Mouse (Mus musculus) monocyte, adult 2 months (primary cell): ENCODE measurements around the gene Gm12185.
"Not testable (repeated sequence)": the region's sequence is repeated elsewhere in the genome, so short reads cannot be mapped to it uniquely, and the experiment has no call there.

Experiments used
- DNase-seq, 2 experiments: peaks; one replicate each; pipeline ENCODE4 v3.0.0; 2022; ENCODE audit warnings: low spot score in 2 of 2, low read depth in 1 of 2

Gm12185 gene

DNA sequence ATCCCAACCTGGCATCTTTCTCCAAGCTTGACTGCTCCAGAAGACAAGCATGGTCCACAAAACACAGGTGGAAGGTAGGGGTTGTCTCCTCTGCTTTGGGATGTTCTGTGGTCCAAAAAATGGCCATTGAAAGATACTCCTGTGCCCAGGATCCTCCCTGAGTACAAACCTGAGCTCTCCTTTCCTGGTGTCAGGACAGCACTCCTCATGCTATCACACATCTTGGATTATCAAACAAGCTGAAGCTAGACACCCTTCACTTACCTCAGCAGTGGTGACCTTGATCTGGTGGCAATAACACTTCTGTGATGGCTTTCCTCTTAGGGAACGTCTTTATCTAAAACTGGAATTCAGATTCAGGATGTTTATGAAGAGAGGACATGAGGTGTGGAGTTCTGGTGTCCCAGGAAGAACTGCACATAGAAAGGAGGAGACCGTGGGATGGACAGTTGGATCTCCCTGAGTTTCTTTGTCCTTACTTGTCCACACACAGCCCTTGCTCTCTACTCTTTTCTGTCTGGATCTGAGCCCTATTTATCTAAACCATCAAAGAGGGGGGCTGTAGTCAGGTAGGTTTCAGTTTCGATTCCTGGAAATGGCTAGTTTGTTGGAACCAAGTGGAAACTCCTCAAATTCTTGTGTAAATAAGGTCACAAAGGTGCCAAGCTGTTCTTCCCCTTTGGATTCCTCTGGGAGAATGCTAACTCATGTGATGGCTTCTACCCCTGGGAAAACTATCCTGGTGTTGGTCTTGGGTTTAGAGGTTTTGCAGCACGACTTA lies at the start of gene Gm12185:
TSS of gene Gm12185 (minus strand) at position 487 of the 781 bp plus-strand sequence.
- not testable (repeated sequence) for DNase-seq

DNA sequence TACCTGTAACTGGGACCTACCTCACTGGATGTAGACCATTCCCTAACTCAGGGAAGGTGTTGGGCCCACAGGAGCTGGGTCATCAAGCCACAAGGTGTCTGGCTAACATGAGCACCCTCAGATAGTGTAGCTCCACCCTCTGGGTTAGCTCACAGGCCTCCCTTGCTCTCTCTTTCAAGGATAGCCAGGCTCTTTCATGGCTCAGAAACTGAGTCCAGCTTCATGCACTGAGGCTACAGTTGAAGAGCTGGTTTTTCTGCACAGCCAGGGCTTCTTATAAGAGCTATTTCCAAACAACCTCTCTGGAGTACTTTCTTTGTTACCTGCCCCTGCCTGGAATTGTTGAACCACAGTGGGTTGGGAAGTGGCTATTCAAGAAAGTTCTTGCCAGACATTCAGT lies 20.0 kb upstream of the Gm12185 start:
- DNase-seq = not testable (repeated sequence)

DNA sequence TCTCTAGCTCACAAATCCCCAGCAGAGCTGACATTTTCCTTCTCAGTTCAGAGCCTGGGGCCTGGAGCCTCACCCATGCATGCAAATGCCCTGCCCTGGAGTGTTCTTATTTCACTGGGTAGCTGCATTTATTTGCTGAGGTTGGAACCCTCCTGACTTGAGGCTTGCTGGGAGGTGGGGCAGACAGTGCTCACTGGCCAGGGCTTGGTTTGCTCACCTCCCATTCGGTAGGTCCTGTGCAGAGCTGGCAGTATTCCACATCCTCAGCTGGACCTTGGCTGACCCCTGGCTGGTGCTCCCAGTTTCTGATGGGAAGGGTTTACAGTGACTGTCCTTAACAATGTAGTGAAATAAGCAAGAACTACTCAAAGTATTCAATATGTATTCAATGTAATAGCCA lies 14.8 kb upstream of the Gm12185 start:
- not testable (repeated sequence) for DNase-seq

DNA sequence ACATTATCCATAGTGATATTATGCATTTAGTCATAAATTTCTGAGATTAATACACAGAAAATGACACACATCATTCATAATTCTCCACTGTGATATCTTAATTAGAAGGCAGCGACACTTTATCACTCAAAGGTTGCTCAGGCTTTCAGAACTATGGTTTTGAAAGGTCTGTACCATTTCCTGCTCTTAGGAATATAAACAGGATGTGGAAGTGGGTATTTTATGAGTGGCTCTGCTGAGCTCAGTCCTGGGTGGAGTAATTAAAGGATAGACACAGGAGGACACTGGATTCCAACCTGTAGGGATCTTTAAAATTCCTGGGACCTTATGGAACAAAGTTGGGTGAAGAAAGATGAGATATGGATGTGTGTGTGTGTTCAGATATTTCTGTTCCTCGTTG lies 14.3 kb upstream of the Gm12185 start:
- not testable (repeated sequence) for DNase-seq

DNA sequence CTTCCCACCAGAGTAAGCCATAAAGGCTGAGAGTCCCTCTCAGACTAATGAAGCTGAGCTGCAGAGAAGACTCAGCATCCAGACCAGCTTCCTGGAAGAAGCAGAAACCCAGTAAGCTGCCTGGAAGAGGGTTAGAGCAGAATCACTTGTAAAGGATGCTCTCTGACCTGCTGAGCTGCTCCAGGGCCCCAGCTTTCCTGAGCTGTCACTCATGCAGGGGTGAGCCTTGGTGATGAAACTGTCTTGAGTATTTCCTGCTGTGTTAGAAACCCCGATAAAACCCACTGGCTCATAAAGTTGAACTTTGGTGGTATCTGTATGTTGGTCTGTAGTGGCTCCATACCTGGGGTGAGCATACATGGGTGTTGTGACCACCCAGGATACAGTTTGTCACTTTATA lies 8.4 kb upstream of the Gm12185 start:
- not testable (repeated sequence) for DNase-seq

DNA sequence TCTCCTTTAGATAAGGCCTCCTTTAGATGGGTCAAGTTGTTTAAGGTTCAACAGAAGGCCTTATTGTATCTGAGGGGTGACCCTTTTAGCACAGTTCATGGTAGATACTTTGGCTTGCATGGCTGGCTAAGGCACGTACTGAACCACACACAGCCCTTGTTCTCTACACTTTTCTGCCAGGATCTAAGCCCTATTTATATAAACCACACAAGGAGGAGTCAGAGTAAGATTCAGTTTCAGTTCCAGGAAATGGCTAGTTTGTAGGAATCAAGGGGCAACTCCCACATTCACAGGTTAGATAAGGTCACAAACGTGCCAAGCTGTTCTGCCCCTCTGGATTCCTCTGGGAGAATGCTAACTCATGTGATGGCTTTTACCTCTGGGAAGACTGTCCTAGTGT lies 2.0 kb upstream of the Gm12185 start, which contains the start of gene Tgtp1:
TSS of gene Tgtp1 (minus strand) at position 155 of the 400 bp plus-strand sequence.
- DNase-seq = not testable (repeated sequence)

DNA sequence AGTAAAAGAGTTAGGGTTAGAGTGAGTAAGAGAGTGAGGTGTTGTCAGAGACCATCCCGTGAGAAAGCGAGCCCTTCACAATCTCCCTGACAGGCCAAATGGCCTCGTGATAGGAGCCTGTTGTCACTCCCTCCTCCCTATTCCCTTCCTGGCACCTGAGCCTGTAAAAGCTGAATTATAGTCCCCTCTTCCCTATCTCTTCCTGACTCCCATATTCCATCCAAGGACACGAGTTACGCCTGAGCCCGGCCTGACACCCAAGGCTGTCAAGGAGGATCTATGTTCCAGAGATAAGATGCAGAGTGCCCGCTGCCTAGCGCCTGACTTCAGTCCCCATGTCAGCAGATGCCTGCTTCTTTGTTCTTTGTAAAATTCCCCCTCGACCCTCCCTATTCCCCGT lies 1.3 kb upstream of the Gm12185 start:
- DNase-seq = not testable (repeated sequence)

DNA sequence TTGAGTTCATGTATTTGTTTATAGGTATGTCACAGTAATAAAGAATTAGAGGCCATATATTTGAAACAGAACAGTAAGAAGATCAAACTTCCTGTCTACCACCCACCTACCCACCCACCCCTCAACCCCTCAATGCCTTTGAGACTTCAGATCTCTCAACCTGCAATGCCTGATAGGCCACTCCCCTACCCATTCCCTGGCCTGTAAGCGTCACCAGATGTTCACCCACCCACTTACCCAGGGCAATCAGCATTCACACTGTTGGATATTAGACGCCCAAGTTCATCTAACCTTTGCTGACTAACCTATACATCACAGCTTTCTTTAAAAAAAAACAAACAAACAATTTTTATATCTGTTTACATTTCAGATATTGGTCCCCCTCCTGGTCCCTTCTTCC lies 2.0 kb downstream of the Gm12185 start:
- DNase-seq = not testable (repeated sequence)

DNA sequence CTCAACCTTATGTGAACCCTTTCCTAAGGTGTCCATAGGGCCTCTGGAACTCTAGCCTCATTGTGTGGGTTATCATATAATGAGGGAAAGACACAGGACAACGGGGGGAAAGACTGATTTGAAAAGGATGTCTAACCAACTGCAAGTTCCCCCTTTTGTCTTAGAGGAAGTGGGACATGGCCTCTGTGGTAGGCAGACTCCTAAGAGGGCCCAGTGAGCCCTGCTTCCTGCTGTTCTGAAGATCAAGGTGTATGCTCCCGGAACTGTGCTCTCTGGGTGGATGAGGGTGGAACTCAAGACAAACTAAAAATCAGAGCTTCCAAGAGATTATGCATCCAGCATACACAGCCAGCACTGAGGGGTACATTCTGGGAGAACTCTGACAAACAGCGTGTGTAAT lies 3.8 kb downstream of the Gm12185 start:
- DNase-seq = not testable (repeated sequence)

DNA sequence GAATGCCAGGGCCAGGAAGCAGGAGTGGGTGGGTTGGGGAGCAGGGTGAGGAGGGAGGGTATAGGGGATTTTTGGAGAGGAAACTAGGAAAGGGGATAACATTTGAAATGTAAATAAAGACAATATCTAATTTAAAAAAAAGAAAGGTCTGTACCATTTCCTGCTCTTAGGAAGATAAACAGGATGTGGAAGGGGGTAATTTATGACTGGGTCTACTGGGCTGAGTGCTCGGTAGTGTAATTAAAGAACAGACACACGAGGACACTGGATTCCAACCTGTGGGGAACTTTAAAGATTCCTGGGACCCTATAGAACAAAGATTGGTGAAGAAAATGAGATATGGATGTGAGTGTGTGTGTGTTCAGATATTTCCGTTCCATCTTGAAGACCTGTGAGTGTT lies 9.2 kb downstream of the Gm12185 start:
- not testable (repeated sequence) for DNase-seq

DNA sequence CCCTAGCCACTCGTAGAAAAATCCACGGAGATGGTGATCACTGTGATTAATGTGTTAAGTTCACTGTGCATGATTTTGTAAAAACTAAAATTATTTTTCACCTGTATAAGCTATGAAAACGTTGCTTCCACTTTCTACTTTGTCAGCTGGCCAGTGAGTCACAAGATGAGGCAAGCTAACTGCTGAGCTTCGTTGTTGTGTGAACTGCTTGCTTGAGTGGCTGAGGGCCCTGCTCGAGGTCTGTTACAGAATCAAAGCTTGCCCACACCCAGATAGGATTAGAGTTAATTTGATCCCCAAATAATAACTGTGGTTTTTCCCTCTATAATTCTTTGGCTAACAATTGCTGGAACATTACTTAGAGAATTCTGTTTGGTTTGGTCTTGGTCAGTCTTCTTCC lies 12.0 kb downstream of the Gm12185 start:
- not testable (repeated sequence) for DNase-seq

DNA sequence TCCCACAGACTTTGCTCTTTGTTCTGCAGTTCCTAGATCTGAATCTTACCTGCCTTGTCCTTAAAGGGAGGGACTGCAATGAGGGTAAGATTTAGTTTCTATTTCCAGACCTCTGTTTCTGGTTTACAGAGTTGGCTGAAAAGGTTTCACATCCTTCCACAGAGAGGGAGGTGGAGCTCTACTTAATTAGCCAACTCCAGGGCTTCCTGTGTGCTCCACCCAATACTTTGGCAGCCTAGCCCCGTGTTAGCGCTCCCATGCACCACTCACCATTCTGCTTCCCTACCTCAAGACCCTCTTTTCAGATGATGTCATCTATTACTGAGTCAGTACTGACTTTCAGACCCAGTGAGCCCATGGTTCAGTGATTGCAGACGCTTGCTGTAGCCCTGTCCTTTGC lies 12.8 kb downstream of the Gm12185 start, which contains the start of gene 9930111J21Rik1:
TSS of gene 9930111J21Rik1 (minus strand) at position 148 of the 400 bp plus-strand sequence.
- DNase-seq = not testable (repeated sequence)

DNA sequence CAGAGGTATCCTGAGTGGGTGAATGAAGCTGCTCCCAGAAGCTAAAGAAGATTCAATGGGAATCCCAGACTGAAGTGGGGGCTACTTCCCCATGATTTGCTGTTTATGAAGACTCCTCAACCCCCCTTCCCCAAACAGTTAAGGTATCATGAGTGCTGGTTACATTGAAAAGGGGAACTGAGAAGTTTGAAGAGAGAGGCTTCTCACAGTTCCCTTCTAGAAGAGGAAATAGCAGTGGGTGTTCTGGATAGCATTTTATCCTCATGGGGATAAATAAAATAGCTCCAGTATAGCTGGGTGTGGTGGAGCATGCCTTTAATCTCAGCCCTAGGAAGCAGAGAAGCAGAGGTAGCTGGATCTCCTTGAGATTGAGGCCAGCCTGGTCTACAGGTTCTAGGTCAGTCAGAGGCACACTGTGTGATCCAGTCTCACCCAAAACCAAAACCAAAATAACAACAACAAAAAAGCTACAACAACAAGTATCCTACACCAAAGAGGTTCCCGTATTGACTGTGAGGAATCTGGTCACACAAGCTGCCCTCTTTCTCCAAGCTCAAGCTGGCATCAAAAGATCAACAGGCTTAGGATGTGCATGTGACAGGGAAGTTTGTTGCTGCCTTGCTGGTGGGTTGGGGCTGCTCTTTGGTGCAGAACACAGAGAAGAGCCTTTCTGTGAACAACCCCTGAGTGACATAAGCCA lies 13.6 kb downstream of the Gm12185 start, which contains the start of gene Olfr56:
TSS of gene Olfr56 (plus strand) at position 650 of the 700 bp plus-strand sequence.
- DNase-seq = not testable (repeated sequence)

DNA sequence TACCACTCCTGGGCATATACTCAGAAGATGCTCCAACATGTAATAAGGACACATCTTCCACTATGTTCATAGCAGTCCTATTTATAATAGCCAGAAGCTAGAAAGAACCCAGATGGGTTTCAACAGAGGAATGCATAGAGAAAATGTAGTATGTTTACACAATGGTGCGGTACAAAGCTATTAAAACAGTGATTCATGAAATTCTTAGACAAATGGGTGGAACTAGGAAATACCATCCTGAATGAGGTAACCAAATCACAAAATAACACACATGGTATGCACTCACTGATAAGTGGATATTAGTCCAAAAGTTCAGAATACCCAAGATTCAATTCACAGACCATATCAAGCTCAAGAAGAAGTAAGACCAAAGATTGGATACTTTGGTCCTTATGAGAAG lies 17.3 kb downstream of the Gm12185 start:
- not testable (repeated sequence) for DNase-seq

DNA sequence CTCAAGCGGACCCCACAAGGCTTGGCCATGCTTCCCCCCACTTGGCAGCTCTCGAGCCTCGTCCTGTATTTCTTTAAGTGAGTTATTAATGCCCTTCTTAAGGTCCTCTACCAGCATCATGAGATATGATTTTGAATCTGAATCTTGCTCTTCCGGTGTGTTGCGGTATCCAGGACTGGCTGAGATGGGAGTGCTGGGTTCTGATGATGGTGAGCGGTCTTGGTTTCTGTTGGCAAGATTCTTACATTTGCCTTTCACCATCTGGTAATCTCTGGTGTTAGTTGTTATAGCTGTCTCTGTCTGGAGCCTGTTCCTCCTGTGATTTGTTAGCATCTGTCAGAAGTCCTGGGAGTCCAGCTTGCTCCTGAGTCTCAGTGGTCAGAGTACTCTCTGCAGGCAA lies 45.9 kb downstream of the Gm12185 start, which contains the start of gene Psme2b:
TSS of gene Psme2b (minus strand) at position 101 of the 400 bp plus-strand sequence.
- DNase-seq = not testable (repeated sequence)

DNA sequence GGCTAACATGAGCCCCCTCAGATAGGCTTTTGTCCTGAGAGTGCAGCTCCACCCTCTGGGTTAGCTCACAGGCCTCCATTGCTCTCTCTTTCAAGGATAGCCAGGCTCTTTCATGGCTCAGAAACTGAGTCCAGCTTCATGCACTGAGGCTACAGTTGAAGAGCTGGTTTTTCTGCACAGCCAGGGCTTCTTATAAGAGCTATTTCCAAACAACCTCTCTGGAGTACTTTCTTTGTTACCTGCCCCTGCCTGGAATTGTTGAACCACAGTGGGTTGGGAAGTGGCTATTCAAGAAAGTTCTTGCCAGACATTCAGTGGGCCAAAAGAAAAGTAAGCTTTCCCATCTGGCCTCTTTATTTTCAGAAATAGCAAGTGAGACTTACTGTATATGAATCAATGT lies 52.7 kb downstream of the Gm12185 start:
- DNase-seq = not testable (repeated sequence)

DNA sequence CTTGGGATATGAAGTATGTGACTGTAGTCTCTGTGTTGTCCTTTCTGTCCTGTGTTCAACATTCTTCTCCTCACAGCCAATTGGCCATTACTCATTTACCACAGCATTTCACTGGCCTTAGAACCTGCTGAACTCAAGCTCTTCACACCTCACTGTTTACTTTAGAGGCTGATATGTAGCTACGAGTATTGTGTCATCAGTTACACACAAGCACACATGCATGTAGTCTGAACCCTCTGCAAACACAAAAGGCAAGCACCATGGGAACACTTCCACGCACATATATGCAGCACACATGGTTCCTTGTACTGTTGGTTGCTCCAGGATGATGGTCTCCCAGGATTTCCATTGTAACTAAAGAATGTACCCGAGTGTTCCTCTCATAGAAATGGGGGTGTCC lies 56.7 kb downstream of the Gm12185 start:
- not testable (repeated sequence) for DNase-seq

DNA sequence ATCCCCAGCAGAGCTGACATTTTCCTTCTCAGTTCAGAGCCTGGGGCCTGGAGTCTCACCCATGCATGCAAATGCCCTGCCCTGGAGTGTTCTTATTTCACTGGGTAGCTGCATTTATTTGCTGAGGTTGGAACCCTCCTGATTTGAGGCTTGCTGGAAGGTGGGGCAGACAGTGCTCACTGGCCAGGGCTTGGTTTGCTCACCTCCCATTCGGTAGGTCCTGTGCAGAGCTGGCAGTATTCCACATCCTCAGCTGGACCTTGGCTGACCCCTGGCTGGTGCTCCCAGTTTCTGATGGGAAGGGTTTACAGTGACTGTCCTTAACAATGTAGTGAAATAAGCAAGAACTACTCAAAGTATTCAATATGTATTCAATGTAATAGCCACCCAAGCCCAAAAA lies 58.1 kb downstream of the Gm12185 start:
- DNase-seq = not testable (repeated sequence)

DNA sequence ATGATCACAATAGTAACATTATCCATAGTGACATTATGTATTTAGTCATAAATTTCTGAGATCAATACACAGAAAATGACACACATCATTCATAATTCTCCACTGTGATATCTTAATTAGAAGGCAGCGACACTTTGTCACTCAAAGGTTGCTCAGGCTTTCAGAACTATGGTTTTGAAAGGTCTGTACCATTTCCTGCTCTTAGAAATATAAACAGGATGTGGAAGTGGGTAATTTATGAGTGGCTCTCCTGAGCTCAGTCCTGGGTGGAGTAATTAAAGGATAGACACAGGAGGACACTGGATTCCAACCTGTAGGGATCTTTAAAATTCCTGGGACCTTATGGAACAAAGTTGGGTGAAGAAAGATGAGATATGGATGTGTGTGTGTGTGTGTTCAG lies 58.6 kb downstream of the Gm12185 start:
- DNase-seq = not testable (repeated sequence)

DNA sequence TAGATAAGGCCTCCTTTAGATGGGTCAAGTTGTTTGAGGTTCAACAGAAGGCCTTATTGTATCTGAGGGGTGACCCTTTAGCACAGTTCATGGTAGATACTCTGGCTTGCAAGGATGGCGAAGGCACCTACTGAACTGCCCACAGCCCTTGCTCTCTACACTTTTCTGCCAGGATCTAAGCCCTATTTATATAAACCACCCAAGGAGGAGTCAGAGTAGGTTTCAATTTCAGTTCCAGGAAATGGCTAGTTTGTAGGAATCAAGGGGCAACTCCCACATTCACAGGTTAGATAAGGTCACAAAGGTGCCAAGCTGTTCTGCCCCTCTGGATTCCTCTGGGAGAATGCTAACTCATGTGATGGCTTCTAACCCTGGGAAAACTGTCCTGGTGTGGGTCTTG lies 64.0 kb downstream of the Gm12185 start:
- not testable (repeated sequence) for DNase-seq

DNA sequence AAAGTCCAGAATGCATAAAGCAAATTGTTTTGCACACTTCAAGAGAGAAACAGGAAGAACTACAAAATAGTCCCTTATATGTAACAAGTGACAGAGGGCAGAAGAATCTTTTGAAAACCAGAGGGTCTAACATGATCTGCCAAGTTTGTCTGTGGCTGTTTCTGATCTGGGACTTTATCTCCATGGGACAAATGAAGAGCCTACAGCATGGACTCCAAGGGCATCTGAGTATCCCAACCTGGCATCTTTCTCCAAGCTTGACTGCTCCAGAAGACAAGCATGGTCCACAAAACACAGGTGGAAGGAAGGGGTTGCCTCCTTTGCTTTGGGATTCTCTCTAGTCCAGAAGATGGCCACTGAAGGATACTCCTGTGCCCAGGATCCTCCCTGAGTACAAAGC lies 65.6 kb downstream of the Gm12185 start:
- DNase-seq = not testable (repeated sequence)

DNA sequence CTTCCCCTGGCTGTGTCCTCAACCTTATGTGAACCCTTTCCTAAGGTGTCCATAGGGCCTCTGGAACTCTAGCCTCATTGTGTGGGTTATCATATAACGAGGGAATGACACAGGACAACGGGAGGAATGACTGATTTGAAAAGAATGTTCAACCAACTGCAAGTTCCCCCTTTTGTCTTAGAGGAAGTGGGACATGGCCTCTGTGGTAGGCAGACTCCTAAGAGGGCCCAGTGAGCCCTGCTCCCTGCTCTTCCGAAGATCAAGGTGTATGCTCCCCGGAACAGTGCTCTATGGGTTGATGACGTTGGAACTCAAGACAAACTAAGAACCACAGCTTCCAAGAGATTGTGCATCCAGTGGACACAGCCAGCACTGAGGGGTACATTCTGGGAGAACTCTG lies 68.2 kb downstream of the Gm12185 start:
- DNase-seq = not testable (repeated sequence)
